Mouse (Mus musculus): Measurements from ENCODE around the gene Syngr2.
A peak's percentile ranks its signal among the peaks of the same experiment; 100 is the strongest.
"Not testable (repeated sequence)": the region's sequence is repeated elsewhere in the genome, so short reads cannot be mapped to it uniquely, and the experiment has no call there.

Gene Syngr2

DNA sequence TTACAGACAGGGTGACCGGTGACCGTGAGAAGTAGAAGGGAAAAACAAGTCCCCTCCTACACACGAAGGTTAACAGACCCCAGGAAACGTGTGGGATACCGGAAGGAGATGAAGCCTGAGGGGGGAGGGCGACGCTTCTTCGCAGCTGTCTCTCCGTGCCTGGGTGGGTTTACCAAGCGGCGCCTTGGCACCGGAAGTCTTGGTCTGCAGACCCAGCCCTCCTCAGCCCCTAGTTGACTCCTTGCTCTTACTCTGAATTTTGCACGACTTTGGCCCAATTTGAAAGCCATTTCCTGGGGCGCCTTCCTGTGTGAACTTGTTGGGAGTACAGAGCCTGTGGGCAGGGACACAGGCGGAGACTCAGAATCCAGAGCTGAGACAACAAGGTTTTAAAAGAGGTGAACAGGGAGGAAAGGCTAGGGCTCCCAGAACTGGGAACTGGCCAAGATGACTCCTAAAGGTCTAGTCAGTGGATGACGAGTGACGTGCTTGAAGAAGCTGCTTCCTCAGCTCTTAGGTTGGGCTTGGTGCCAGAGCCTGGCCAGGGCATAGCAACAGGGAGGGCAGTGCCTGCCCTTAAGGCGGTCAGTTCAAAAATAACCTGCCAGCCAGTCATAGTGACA, 28.2 kb upstream of the Syngr2 start:
- peak; percentile 41 to 64 for DNase-seq

GRCm38 (mm10) chr11:117781993-117782704, 27.3 kb upstream of the Syngr2 start, which contains the start of the genes Tmc8 and Tmc6:
Tmc8 (plus strand) TSS chr11:117782076.
Tmc6 (minus strand) TSS chr11:117782198.
- no peak for DNase-seq

- DNase-seq = no peak
Measured at GRCm38 (mm10) chr11:117782705-117783034, 26.8 kb upstream of the Syngr2 start.

GRCm38 (mm10) chr11:117783089-117783488, 26.4 kb upstream of the Syngr2 start:
- DNase-seq = peak; percentile 63 to 77

DNA sequence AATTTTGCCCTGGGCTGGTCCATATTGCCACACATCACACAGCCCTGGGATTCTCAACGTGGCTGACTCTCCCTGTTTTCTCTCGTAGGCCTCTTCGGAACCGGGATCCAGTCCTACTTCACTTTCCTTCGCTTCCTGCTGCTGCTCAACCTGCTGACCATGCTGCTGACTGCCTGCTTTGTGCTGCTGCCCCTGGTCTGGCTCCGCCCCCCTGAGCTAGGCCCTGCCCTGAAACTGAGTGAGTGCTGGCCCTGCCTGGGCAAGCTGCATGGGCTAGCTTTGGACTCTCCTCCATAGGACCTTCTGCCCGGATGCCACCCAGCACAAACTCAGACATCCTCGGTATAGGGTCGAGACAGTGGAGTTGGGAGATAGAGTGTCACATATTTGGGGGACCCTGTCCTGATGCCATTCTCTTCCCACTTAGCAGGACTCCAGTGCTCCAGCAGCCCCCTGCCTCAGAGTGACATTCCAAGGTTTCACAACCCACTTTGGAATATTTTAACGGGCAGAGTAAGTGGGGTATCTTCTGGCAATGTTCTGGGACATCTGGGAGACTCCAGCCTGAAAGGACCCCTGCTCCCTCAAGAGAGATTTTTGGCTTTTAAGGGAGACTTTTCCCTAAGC, 25.7 kb upstream of the Syngr2 start:
- peak in 1 of 2 experiments; percentile 23 for DNase-seq

- DNase-seq = peak; percentile 74 to 82
Measured at GRCm38 (mm10) chr11:117786294-117786693, 23.2 kb upstream of the Syngr2 start.

DNA sequence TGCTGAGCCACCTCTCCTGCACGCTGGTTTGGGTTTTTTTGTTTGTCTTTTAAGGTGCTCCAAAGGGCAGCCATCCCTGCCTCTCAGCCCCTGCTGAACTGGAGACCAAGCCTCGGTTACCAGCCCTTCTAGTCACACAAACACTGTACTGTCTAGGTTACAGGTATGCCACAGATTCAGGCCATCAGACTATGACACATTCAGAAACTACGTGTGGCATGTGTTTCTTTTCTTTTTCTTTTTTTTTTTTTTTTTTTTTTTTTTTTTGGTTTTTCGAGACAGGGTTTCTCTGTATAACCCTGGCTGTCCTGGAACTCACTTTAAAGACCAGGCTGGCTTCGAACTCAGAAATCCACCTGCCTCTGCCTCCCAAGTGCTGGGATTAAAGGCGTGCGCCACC, 21.0 kb upstream of the Syngr2 start:
- DNase-seq = not testable (repeated sequence)

DNA sequence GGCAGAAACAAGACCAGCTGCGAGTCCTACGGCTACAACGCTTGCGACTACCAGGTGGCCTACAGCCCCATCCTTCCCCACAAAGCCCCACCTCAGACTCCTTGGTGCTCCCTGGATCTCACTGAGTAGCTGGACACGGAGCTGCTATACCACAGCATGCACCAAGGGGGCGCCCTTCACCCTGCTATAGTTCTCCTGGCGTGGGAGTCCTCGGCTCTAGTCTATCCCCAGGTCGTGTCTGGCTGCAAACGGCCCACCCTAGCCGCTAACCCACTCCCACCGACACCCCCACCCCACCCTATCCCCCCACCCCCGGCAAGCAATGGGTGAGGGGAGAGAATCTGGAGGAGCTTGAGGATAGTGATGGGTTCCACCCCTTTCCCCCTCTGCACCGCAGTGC, 19.2 kb upstream of the Syngr2 start:
- peak; percentile 68 to 78 for DNase-seq

DNA sequence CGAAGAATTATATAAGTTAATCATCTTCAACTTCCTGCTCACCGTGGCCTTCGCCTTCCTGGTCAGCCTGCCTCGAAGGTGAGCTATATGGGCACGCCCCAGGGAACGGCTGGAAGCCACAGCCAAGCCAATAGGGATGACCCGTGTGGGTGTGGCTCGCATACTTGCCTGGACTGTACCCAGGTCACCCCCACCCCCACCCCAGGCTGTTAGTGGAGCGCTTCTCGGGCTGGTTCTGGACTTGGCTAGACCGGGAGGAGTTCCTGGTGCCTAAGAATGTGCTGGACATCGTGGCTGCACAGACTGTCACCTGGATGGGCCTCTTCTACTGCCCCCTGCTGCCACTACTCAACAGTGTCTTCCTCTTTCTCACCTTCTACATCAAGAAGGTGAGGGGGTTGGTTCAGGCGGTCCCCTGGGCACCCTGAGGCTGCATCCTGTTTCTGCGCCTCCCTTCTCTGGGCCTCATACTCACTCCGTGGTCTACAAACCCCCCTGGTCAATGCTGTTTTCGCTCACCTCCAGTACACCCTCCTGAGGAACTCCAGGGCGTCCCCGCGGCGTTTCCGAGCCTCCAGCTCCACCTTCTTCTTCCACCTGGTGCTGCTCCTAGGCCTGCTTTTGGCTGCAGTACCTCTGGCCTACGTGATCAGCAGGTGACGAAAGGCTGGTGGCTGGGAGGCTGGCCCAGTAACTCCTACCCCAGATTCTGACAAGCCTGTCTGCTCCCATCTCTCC, 18.6 kb upstream of the Syngr2 start:
- no peak for DNase-seq

DNA sequence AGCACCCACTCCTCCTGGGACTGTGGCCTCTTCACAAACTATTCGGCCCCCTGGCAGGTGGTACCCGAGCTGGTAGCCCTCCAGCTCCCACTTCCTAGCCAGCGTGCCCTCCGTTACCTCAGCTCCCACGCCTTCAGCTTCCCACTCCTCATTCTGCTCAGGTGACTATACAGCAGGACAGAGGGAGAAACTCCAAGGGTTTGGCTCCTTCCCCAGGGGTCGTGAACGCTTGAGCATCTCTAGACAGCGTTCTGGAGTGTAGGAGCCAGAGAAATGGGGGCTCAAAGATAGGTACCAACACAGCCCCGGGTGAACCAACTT, 18.1 kb upstream of the Syngr2 start:
- no peak for DNase-seq

- DNase-seq = no peak
Measured at GRCm38 (mm10) chr11:117792281-117792888, 17.1 kb upstream of the Syngr2 start.

DNA sequence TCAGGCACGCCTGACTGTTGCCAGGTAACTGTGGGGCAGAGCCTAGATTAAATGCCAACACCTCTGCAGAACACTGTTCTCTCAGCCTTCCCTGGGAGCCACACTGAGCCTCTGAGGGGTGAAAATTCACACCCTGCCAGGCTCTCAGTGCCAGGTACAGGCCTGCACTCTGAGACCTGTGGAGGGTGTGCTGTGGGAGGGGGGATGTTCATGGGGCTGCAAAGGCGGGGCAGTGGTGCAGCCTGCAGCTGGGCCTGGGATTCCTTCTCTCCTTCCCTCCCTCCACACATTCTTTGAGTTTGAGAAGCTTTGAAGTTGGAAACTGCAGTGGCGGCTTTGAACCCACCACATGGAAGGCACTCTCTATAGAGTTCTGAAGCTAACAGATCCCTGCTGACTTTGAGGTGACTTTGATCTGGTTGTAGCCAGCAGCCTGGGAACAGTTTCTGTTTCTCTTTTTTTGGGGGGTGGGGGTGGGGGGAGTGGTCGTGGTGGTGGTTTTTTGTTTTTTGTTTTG, 15.4 kb upstream of the Syngr2 start:
- DNase-seq = no peak

DNA sequence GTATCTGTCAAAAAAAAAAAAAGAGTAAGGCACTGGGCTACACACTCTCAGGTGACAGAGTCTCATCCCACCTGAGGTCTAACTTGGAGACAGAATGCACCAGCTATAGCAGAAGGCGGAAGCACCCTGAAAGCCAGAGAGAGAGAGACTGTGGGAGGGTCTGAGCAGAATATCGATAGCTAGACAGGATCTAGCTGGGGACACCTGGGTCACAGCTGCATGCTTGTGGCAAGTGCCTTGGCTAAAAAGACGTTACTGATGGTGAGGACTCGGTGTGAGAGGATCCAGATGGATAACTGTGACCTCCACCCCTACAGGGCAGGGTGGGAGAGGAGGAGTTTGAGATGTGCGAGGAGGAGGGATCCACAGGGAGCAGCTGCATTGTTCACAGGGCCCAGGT, 12.5 kb upstream of the Syngr2 start:
- DNase-seq = no peak

DNA sequence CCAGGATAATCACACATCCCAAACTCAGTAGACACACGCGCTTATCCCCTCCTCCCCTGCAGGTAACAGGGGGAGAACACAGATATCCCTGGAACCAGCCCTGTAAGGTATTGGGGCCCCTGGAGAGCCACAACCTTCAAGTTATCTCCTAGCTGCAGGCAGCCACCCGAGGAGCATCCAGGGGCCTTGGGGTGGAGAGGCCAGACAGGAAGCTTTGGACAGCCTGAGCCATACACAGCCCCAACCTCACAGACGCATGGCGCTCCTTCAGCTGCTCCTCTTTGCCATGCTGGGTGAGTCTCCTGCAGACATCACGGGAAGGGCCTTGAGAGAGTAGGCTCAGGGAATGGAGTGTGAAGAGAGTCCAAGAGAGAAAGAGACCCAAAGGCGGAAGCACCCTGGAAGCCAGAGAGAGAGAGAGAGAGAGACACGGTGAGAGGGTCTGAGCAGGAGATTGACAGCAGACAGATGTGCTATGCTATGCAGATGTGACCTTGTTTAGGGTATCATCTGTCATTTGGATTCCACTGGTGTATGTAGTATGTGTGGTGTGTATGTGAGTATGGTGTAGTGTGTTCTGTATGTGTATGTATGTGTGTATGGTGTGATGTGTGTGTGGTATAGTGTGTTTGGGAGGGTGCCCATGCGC, 11.8 kb upstream of the Syngr2 start, which contains the start of gene 6030468B19Rik:
6030468B19Rik (plus strand) TSS at position 150 of the 649 bp plus-strand sequence.
- no peak for DNase-seq

DNA sequence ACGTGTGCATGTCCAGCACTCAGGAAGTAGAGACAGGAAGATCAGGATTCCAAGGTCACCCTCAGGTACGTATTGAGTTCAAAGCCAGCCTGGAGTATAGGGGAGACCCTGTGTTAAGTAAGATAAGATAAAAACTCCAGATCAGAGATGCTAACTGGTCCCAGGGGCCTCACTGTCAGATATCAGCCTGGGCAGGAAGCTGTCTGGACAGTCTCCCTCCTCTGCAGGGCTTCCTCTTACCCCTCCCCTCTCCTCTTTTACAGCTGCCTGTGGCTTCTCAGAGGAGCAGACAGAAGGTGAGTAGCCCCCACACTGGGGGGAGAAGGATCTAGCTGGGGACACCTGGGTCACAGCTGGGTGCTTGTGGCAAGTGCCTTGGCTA, 11.3 kb upstream of the Syngr2 start:
- no peak for DNase-seq

- DNase-seq = no peak
Measured at GRCm38 (mm10) chr11:117799174-117799573, 10.3 kb upstream of the Syngr2 start.

DNA sequence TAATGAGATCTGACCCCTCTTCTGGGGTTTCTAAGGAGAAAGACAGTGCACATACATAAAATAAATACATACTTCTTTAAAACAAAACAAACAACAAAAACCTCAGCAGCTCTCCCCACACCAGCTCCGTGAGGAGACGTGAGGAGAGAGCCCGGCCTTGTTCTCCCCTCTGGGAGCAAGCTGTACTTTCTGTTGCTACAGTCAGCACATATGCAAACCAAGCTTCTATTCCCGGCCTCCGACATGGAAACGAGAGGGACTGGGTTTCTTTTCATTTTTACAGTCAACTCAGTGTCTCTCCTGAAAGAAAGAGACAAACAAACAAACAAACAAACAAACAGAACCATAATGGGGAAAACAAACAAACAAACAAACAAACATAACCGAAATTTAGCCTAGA, 9.4 kb upstream of the Syngr2 start:
- no peak for DNase-seq

GRCm38 (mm10) chr11:117801650-117802049, 7.8 kb upstream of the Syngr2 start:
- no peak for DNase-seq

DNA sequence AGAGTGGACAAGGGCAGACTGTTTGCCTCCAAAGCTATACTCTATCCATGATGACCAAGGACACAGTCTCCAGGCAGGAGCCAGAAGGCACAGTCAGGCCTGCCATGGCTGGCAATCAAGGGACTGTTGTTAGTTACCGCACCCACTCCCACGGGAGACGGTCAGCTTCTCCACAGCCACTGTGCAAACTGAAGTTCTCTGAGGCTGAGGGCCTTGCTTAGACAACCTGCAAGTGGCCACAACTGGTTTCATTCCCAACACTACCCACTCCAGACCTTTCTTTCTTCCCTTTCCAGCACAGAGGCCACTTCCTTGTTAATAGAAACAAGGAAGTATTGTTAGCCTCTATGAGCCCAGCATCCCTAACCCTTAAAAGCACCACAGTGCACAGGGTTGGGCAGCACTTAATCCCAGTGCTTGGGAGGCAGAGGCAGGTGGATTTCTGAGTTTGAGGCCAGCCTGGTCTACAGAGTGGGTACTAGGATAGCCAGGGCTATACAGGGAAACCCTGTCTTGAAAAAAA, 6.2 kb upstream of the Syngr2 start:
- no peak for DNase-seq

- no peak for DNase-seq
Measured at GRCm38 (mm10) chr11:117806781-117807180, 2.7 kb upstream of the Syngr2 start.

GRCm38 (mm10) chr11:117810401-117811046, 1.1 kb downstream of the Syngr2 start:
- DNase-seq = peak; percentile 54 to 78

- DNase-seq = no peak
Measured at GRCm38 (mm10) chr11:117813867-117814266, 4.4 kb downstream of the Syngr2 start.
